Mouse (Mus musculus) lung, adult 2 months (tissue): ENCODE data around the gene Gda.

Experiments used
- CTCF ChIP-seq: fragments of 200-500 bp; IDR thresholded peaks from 2 replicates; pipeline ENCODE4 v1.5.1; 2011; ENCODE audit warnings: mild to moderate bottlenecking, low read length, control low read depth; ENCODE audit not compliant: insufficient read depth
- POLR2A ChIP-seq: fragments of 200-500 bp; IDR thresholded peaks from 2 replicates; pipeline ENCODE4 v1.6.1; 2011; ENCODE audit warnings: low read depth, mild to moderate bottlenecking, control low read depth, low read length, borderline replicate concordance; ENCODE audit errors: extremely low read depth

DNA sequence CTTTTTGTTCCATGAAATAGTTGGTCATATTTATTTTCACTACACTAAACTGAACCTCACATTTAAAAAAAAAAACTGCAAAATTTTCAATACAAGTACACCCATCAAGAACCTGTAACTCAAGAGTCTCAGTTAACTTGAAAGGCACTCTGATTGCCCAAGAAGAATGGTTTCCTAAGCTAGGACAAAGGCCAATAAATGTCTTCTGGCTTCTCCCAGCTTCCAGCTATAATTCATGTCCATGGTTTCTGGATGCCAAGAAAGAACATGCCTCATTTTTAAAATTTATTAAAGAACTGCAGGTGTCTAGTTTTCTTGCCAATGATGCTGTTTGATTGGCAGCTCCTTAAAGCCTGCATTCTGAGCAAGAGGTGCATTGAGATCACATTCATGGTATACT, 75.3 kb downstream of the Gda start:
- no peak for TF ChIP-seq CTCF
- TF ChIP-seq POLR2A = no peak
